Mouse (Mus musculus) liver, embryonic 14.5 days (tissue): Measurements from ENCODE around the gene Hist1h4b. TPM values are rescaled to one million over a fixed set of nuclear protein-coding genes. Genes with fewer than 3 reads are reported as not detected.

Experiments used
- ATAC-seq: fragments of 200-750 bp; cut with Nextera tagmentation; 2 replicates; pipeline ENCODE4 v1.8.0; 2017; ENCODE audit warnings: moderate number of reproducible peaks, mild to moderate bottlenecking, moderate library complexity; ENCODE audit not compliant: insufficient read depth
- DNase-seq, 3 experiments: peaks; one replicate each; pipeline ENCODE4 v3.0.0-alpha.2; 2012 to 2013; ENCODE audit warnings: low read depth in 3 of 3, low spot score in 3 of 3
- H3K27ac ChIP-seq: fragments of 300-500 bp; sonication (generic); 2 replicates; pipeline ENCODE4 v1.5.1; 2014; ENCODE audit warnings: moderate library complexity, mild to moderate bottlenecking, control low read depth, inconsistent platforms
- H3K27me3 ChIP-seq: fragments of 300-500 bp; sonication (generic); 2 replicates; pipeline ENCODE4 v1.6.1; 2014; ENCODE audit warnings: mild to moderate bottlenecking, low read length, moderate library complexity; ENCODE audit not compliant: control insufficient read depth, insufficient read depth
- H3K36me3 ChIP-seq: fragments of 300-500 bp; sonication (generic); replicated peaks from 2 replicates; pipeline ENCODE4 v1.6.1; 2014; ENCODE audit warnings: low read depth; ENCODE audit not compliant: control insufficient read depth, insufficient read depth
- H3K4me1 ChIP-seq, 2 experiments: fragments of 200-500 bp in 1 of 2; fragments of 300-500 bp in 1 of 2; sonication (generic) in 1 of 2; replicated peaks; 2 replicates each; pipeline ENCODE4 v1.6.1; 2012 to 2014; ENCODE audit warnings: antibody characterized with exemption in 1 of 2, inconsistent platforms in 1 of 2, low read length in 1 of 2; ENCODE audit not compliant: control insufficient read depth in 2 of 2, insufficient read depth in 2 of 2
- H3K4me2 ChIP-seq: fragments of 300-500 bp; sonication (generic); 2 replicates; pipeline ENCODE4 v1.6.1; 2014; ENCODE audit warnings: low read depth, mild to moderate bottlenecking, control low read depth, moderate library complexity
- H3K4me3 ChIP-seq, 2 experiments: fragments of 200-500 bp in 1 of 2; fragments of 300-500 bp in 1 of 2; sonication (generic) in 1 of 2; 2 replicates each; pipeline ENCODE4 v1.5.1; 2012 to 2014; ENCODE audit warnings: low read depth in 2 of 2, low read length in 2 of 2, mild to moderate bottlenecking in 2 of 2, control low read depth in 1 of 2, inconsistent platforms in 1 of 2, moderate library complexity in 1 of 2; ENCODE audit not compliant: insufficient read depth in 1 of 2
- H3K9ac ChIP-seq: fragments of 300-500 bp; sonication (generic); replicated peaks from 2 replicates; pipeline ENCODE4 v1.6.1; 2014; ENCODE audit warnings: mild to moderate bottlenecking, control low read depth, moderate library complexity
- H3K9me3 ChIP-seq: fragments of 300-500 bp; sonication (generic); 2 replicates; pipeline ENCODE4 v1.6.1; 2016; ENCODE audit warnings: low read length, mixed read lengths; ENCODE audit not compliant: control insufficient read depth
- CTCF ChIP-seq: IDR thresholded peaks from 2 replicates; pipeline ENCODE4 v1.5.1; 2016; ENCODE audit warnings: antibody characterized with exemption, low read depth, control low read depth
- EP300 ChIP-seq: IDR thresholded peaks from 2 replicates; pipeline ENCODE4 v1.6.1; 2016; ENCODE audit warnings: antibody characterized with exemption, low read depth
- WGBS: fragments of 180-500 bp; shearing (Covaris S2); extraction: QIAGEN DNeasy Blood & Tissue Kit; methylation state at CpG from one replicate; pipeline ENCODE4 v1.1.7; 2014; ENCODE audit not compliant: insufficient replicate concordance; 5-methylcytosine and 5-hydroxymethylcytosine counted together
- polyA plus RNA-seq, 2 experiments: library from polyadenylated mRNA; depleted of rRNA in 1 of 2; stranded (reverse) in 1 of 2; unstranded in 1 of 2; fragments of >200 nt; fragmentation: Nextera tagmentation in 1 of 2; extraction: Ambion mirVana in 1 of 2; gene quantifications; 2 replicates each; pipeline versions ENCODE4 v1.2.1 to v1.2.3; 2012 to 2014

The Hist1h4b gene
- polyA plus RNA-seq (2012; rRNA removed) (9.2 and 21.6 TPM in 2 replicates), polyA plus RNA-seq (2014; fragmentation: Nextera tagmentation; extraction: Ambion mirVana) (4.5 and 5.1 TPM in 2 replicates)

DNA sequence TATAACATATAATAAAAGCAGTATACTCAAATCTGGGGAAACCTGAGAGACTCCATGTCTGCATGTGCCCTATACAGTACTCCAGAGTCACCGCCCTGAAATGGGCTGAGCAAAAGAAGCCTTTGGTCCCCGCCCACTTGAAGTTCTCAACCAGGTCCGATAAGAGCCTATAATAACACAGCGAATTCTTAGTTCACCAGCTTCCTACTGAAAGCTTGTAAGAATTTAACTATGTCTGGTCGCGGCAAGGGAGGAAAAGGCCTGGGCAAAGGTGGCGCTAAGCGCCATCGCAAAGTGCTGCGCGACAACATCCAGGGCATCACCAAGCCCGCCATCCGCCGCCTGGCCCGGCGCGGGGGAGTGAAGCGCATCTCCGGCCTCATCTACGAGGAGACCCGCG, at the start of gene Hist1h4b:
Hist1h4b (plus strand) TSS at position 224 of the 400 bp plus-strand sequence.
- H3K4me1 ChIP-seq: peaks cover 25 to 28% of the 10 kb centered on the region in 2 experiments
- ATAC-seq: peak; percentile 63

DNA sequence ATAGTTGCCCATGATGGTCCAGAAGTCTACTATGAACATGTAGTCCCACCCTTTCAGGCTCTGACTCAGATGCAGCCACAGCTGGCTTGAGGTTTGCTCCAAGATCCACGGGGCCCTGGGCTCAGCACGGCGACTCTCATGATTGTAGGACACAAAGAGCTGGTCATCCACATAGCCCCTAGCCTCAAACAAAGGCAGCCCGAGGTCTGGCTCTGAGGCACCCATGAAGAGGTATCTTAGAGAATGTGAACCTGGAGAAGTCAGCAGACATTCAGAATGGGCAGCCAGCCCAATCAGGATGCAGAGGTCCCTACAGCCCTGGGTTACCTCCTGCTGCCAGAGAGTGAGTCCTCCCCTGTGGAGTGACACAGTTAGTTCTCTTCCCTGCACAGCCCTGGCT, 48.8 kb upstream of the Hist1h4b start:
- Histone ChIP-seq H3K27me3 (peaks cover 6% of the 10 kb centered on the region), H3K27ac (no peak overlapping the region), H3K9me3 (no peaks in the 10 kb centered on the region), H3K4me3 (no peak overlapping the region), H3K4me2 (no peak overlapping the region), H3K36me3 (no peaks in the 10 kb centered on the region), H3K4me1 (peaks cover 2 to 9% of the 10 kb centered on the region in 2 experiments; a peak in 2 of 4 replicates), H3K9ac (no peak overlapping the region)
- ATAC-seq (no peak), DNase-seq (no peak)
- TF ChIP-seq EP300: no peak
- TF ChIP-seq CTCF: no peak
- WGBS: 69% methylated on average over 4 of the region's 4 CpGs

More for the DNA sequence above, at the start of gene Hist1h4b:
- WGBS: 0% methylated on average over 17 of the region's 22 CpGs
- peak within 1 kb of the TSS; percentile 88 for H3K9ac ChIP-seq
- H3K9me3 ChIP-seq: no peaks in the 10 kb centered on the region
- H3K4me3 ChIP-seq: peak within 1 kb of the TSS; percentile 55 to 56
- no peaks in the 10 kb centered on the region for H3K36me3 ChIP-seq
- TF ChIP-seq EP300 (peak; percentile 89), CTCF (no peak; the same call in 1 of the 2 replicates)
- no peaks in the 10 kb centered on the region for H3K27me3 ChIP-seq
- peak within 1 kb of the TSS; percentile 88 for H3K4me2 ChIP-seq
- peak within 1 kb of the TSS; percentile 99 for H3K27ac ChIP-seq
- DNase-seq: peak; percentile 94 to 97 (median 95)

DNA sequence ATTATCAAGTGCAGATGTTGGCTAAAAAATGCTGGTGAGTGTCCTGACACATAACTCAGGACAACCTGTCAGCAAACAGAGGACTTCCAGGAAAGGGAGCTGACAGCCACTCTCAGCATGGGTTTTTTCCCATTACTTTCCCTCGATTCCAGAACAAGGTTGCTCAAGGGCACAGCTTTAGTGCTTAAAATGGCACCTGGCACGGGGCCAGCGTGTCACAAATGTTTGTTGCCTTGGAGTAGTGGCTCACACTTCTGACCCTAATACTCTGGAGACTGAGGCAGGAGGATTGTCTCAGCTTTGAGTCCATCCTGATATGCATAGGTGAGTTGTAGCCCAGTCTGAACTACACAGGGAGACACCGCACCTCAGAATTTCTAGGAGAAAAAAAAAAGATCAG, 48.2 kb upstream of the Hist1h4b start:
- H3K4me3 ChIP-seq: no peak overlapping the region
- H3K9me3 ChIP-seq: no peaks in the 10 kb centered on the region
- DNase-seq (no peak), ATAC-seq (no peak)
- TF ChIP-seq CTCF (no peak), EP300 (no peak)
- no peak overlapping the region for H3K4me2 ChIP-seq
- no peak overlapping the region for H3K27ac ChIP-seq
- H3K36me3 ChIP-seq: no peaks in the 10 kb centered on the region
- peaks cover 6% of the 10 kb centered on the region for H3K27me3 ChIP-seq
- H3K9ac ChIP-seq: no peak overlapping the region; the same call in 1 of the 2 replicates
- peaks cover 2 to 9% of the 10 kb centered on the region in 2 experiments; a peak in 2 of 4 replicates for H3K4me1 ChIP-seq
- 74% methylated on average over 4 of the region's 4 CpGs for WGBS

DNA sequence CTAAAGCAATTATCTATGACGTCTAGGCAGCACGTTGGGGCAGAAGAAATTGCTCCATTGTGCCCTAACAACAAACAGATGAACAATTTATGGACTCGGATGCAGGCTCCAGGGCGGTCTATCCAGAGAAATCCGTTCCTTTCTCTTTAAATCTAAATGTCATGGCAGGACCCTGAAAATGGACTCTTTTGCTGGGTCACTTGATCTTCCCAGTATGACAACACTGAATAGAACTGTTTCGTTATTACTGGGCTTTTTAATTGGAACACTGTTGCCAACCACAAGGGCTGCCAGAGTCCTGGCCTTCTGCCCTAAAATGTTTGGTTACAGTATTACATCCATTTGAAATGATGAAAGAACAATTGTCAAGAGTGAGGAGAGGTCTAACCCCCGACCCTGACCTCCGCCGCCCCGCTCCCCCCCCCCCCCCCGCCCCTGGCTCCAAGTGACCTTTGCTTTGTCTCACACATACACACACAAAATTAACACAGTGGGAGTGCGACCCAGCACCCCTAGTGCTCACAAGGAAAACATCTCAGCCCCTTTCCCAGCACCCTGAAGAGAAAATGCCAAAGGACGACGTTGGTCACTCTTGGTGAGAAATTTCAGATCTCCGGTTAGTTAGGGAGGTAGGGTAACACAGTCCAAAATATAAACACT, 47.0 kb upstream of the Hist1h4b start:
- H3K9ac ChIP-seq: peak overlapping the region; percentile 71
- H3K4me1 ChIP-seq: peaks cover 2 to 9% of the 10 kb centered on the region in 2 experiments; a peak in 2 of 4 replicates
- no peaks in the 10 kb centered on the region for H3K36me3 ChIP-seq
- ATAC-seq: no peak
- H3K27ac ChIP-seq: no peak overlapping the region
- 37% methylated on average over 14 of the region's 15 CpGs for WGBS
- H3K4me2 ChIP-seq: peak overlapping the region; percentile 57
- no peak for DNase-seq
- no peaks in the 10 kb centered on the region for H3K9me3 ChIP-seq
- peaks cover 6% of the 10 kb centered on the region for H3K27me3 ChIP-seq
- TF ChIP-seq EP300: no peak
- no peak for TF ChIP-seq CTCF
- H3K4me3 ChIP-seq: peak overlapping the region; percentile 45 to 51

DNA sequence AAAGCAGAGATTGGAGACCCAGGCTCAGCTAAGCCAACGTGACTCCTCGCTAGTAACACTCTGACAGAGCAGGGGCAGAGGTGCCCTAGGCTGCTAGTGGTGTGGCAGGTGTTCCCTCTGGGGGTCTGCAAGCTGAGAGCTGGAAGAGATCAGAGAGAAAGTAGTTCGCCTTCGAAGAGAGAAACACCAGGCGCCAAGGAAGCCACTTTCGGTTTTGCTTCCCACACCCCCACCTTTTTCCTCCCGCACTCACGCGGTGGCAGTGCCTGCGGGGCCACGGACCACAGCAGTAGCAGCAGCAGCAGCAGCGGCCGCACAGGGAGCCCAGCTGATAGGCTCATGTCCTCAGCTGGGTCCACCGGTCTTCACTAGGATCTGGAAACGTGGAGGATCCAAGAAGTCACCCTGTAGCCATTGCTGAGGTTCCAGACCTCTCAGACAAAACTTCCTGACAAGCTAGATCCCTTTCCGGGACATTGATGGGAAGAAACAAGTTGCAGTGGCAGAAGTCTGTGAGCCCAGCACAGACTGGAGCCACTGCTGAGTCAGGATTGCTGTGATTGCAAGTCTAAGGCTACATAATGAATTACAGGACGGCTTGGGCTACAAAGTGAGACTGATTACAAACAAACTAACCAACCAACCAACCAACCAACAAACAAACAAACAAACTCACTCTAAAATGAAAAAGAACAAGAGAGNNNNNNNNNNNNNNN, 46.3 kb upstream of the Hist1h4b start, which contains the start of gene Hfe:
Hfe (minus strand) TSS at position 481 of the 716 bp plus-strand sequence.
- H3K36me3 ChIP-seq: no peaks in the 10 kb centered on the region
- no peak within 1 kb of the TSS for H3K27ac ChIP-seq
- ATAC-seq: peak; percentile 28; the same call in 1 of the 2 replicates
- 1% methylated on average over 17 of the region's 17 CpGs for WGBS
- TF ChIP-seq EP300: no peak
- TF ChIP-seq CTCF: no peak
- peak within 1 kb of the TSS; percentile 57 for H3K4me2 ChIP-seq
- no peaks in the 10 kb centered on the region for H3K9me3 ChIP-seq
- no peak for DNase-seq
- H3K4me1 ChIP-seq: peaks cover 2 to 9% of the 10 kb centered on the region in 2 experiments; a peak in 2 of 4 replicates
- H3K9ac ChIP-seq: peak within 1 kb of the TSS; percentile 71
- peaks cover 6% of the 10 kb centered on the region for H3K27me3 ChIP-seq
- H3K4me3 ChIP-seq: peak within 1 kb of the TSS; percentile 45 to 51
